ENCODE assay signal across 10 mouse cellular contexts in the genomic region with DNA sequence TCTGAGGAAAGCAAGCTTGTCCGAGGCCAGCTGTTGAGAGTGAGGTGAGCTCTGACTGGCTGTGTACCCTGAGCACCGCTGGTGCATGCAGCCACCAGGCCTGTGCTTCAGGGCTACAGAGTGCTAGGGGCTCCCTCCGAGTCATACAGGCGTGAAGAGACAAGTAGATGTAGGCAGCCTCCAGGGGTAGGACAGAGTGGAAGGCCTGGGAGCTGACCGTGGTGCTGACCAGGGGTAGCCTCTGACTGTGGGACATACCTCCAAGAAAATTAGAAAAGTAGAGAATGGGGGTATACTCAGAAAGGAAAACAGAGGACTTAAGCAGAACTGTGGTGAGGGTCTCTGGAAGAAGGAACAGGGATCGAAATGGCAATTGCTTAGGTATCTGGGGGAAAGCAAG.
DNase-seq lines count a peak whose midpoint lies in the region; ATAC-seq and TF ChIP-seq lines count a peak whose summit lies in the region.
"Had no signal": no experiment of that assay in that cellular context is flagged by ENCODE, and none has a peak within 500 bp of the region (broad histone marks: within the 10 kb centered on the region; RNA-seq: fewer than 3 reads in every experiment).

No protein-coding gene starts in this region.

- no peaks in the 10 kb centered on the region for H3K36me3 ChIP-seq in embryonic facial prominence, embryonic 11.5 days (replicated peaks; ENCODE audit: control insufficient read depth, insufficient read depth, low read depth, low read length)

- no peak overlapping the region for H3K4me2 ChIP-seq in embryonic facial prominence, embryonic 11.5 days (ENCODE audit: low read depth, low read length)
- H3K4me2 ChIP-seq: limb, embryonic 15.5 days had no signal

- 36% methylated on average over 6 of the region's 6 CpGs for WGBS in lung, adult 2 months
- 39% methylated on average over 6 of the region's 6 CpGs for WGBS in embryonic facial prominence, embryonic 11.5 days

- no peak for ATAC-seq in embryonic facial prominence, embryonic 11.5 days (replicated peaks; ENCODE audit: insufficient number of reproducible peaks, low FRiP score, low TSS enrichment, low read depth)

- TF ChIP-seq CTCF in lung, adult 2 months (IDR thresholded peaks at IDR 0.05; ENCODE audit: insufficient read depth, low read length): no peak

- no peak overlapping the region for H3K27ac ChIP-seq in embryonic facial prominence, embryonic 11.5 days (replicated peaks; ENCODE audit: low read depth, low read length)
- H3K27ac ChIP-seq: limb, embryonic 15.5 days had no signal

- 0 out of 2 replicates have a peak, but pooled peaks cover 5% of the 10 kb centered on the region for H3K4me1 ChIP-seq in lung, adult 2 months (ENCODE audit: control insufficient read depth, insufficient read depth, low read length)
- H3K4me1 ChIP-seq in embryonic facial prominence, embryonic 11.5 days (ENCODE audit: control insufficient read depth, insufficient read depth, low read length): no peaks in the 10 kb centered on the region

- H3K9ac ChIP-seq in embryonic facial prominence, embryonic 11.5 days (replicated peaks; ENCODE audit: low read length): no peak overlapping the region
- H3K9ac ChIP-seq: limb, embryonic 15.5 days had no signal

- no peak for TF ChIP-seq POLR2A in lung, adult 2 months (IDR thresholded peaks at IDR 0.05; ENCODE audit: borderline replicate concordance, extremely low read depth, low read depth, low read length)

- DNase-seq in lung, postnatal 10 days: peak; percentile 53
- DNase-seq in lung, adult 2 months: no peak
- peak; percentile 79 for DNase-seq in ZHBTc4 (ENCODE audit: low read depth, low spot score)
- peak; percentile 81 for DNase-seq in embryonic facial prominence, embryonic 11.5 days (ENCODE audit: low spot score)
- DNase-seq in lung, postnatal 4 days: peak; percentile 38 to 50
- no peak for DNase-seq in cerebellum, postnatal 25 days
- no peak for DNase-seq in left cerebral cortex, adult 11 months (ENCODE audit: low spot score)
- DNase-seq in right cerebral cortex, postnatal 14 days: no peak
- DNase-seq: right cerebral cortex, adult 18-20 months had no signal

- H3K27me3 ChIP-seq in embryonic facial prominence, embryonic 11.5 days (ENCODE audit: control insufficient read depth, insufficient read depth, low read length): no peaks in the 10 kb centered on the region
- H3K27me3 ChIP-seq: limb, embryonic 15.5 days had no signal

- H3K9me3 ChIP-seq in embryonic facial prominence, embryonic 11.5 days (replicated peaks; ENCODE audit: control insufficient read depth, low read length): no peaks in the 10 kb centered on the region
- H3K9me3 ChIP-seq: limb, embryonic 15.5 days had no signal

- no peak overlapping the region for H3K4me3 ChIP-seq in lung, adult 2 months (replicated peaks; ENCODE audit: extremely low read depth, low read depth, low read length)
- H3K4me3 ChIP-seq in embryonic facial prominence, embryonic 11.5 days (ENCODE audit: low read depth, low read length): no peak overlapping the region
- H3K4me3 ChIP-seq: limb, embryonic 15.5 days had no signal

Comparison
In these comparisons a context has a peak if more than half of its experiments do, and no peak if none do; other contexts are left out.
1. DNase-seq: peak in lung, postnatal 10 days (single experiment), ZHBTc4 (single experiment), embryonic facial prominence, embryonic 11.5 days (single experiment) and lung, postnatal 4 days (2 of 2); none in lung, adult 2 months (single experiment), cerebellum, postnatal 25 days (0 of 2), left cerebral cortex, adult 11 months (single experiment) and right cerebral cortex, postnatal 14 days (single experiment).